ENCODE assay signal across 28 mouse cellular contexts in genomic region chr8:72306913-72307312, GRCm38 (mm10). TPM values are rescaled to one million over a fixed set of nuclear protein-coding genes. Genes with fewer than 3 reads are reported as not detected.
DNase-seq lines count a peak whose midpoint lies in the region; ATAC-seq and TF ChIP-seq lines count a peak whose summit lies in the region.
"Had no signal": no experiment of that assay in that cellular context is flagged by ENCODE, and none has a peak within 500 bp of the region (broad histone marks: within the 10 kb centered on the region; RNA-seq: fewer than 3 reads in every experiment).

No protein-coding gene starts in this region.

- no peaks in the 10 kb centered on the region for H3K36me3 ChIP-seq in ES-E14 (ENCODE audit: control insufficient read depth, insufficient read depth, low read length, poor library complexity, severe bottlenecking)
- H3K36me3 ChIP-seq in stomach, embryonic 15.5 days = no peaks in the 10 kb centered on the region
- H3K36me3 ChIP-seq in limb, embryonic 10.5 days = no peaks in the 10 kb centered on the region
- H3K36me3 ChIP-seq: embryonic facial prominence, embryonic 13.5 days; embryonic facial prominence, embryonic 15.5 days; forebrain, embryonic 10.5 days; forebrain, embryonic 12.5 days had no signal

- H3K9me3 ChIP-seq in ES-E14 (ENCODE audit: control insufficient read depth, insufficient read depth, low read depth, low read length) = no peaks in the 10 kb centered on the region
- H3K9me3 ChIP-seq in stomach, embryonic 15.5 days = no peaks in the 10 kb centered on the region
- H3K9me3 ChIP-seq in limb, embryonic 10.5 days (replicated peaks) = no peaks in the 10 kb centered on the region
- H3K9me3 ChIP-seq: embryonic facial prominence, embryonic 13.5 days; embryonic facial prominence, embryonic 15.5 days; forebrain, embryonic 10.5 days; forebrain, embryonic 12.5 days had no signal

- no peaks in the 10 kb centered on the region for H3K27me3 ChIP-seq in stomach, embryonic 15.5 days (replicated peaks)
- no peaks in the 10 kb centered on the region for H3K27me3 ChIP-seq in limb, embryonic 10.5 days (ENCODE audit: low read depth, poor library complexity, severe bottlenecking)
- H3K27me3 ChIP-seq: CH12.LX; embryonic facial prominence, embryonic 13.5 days; embryonic facial prominence, embryonic 15.5 days had no signal

- H3K4me2 ChIP-seq in stomach, embryonic 15.5 days = no peak overlapping the region
- H3K4me2 ChIP-seq: embryonic facial prominence, embryonic 13.5 days; embryonic facial prominence, embryonic 15.5 days; forebrain, embryonic 12.5 days had no signal

- H3K9ac ChIP-seq in ES-E14 (ENCODE audit: insufficient read depth, low read depth, low read length, poor library complexity, severe bottlenecking) = no peak overlapping the region
- H3K9ac ChIP-seq in stomach, embryonic 15.5 days = no peak overlapping the region
- H3K9ac ChIP-seq: embryonic facial prominence, embryonic 13.5 days; embryonic facial prominence, embryonic 15.5 days; forebrain, embryonic 12.5 days had no signal

- peak; percentile 90 for DNase-seq in heart, adult 11 months
- no peak for DNase-seq in heart, adult 9 months (ENCODE audit: low spot score in 2 of 2)
- DNase-seq in lung, postnatal 36 days = peak; percentile 30
- no peak for DNase-seq in lung, postnatal 14 days
- no peak for DNase-seq in ES-E14 (ENCODE audit: low read depth, low spot score)
- no peak for DNase-seq in gastrocnemius, postnatal 10 days
- no peak for DNase-seq in limb, embryonic 10.5 days (ENCODE audit: low spot score)
- DNase-seq: adrenal gland, adult 2 months; adrenal gland, postnatal 10 days; adrenal gland, postnatal 25 days; B cell, adult 2 months; cerebellum, adult 11 months; cerebellum, adult 18-20 months; cerebellum, adult 8-10 months; cerebellum, adult 9-11 months; cerebellum, postnatal 14 days; cerebellum, postnatal 36 days; embryo, embryonic 11 days had no signal

- H3K27ac ChIP-seq in ES-E14 (ENCODE audit: insufficient read depth, low read depth, low read length, poor library complexity, severe bottlenecking) = 0 out of 2 replicates have a peak overlapping the region, but pooled peaks have one; percentile 4
- no peak overlapping the region for H3K27ac ChIP-seq in stomach, embryonic 15.5 days
- no peak overlapping the region for H3K27ac ChIP-seq in limb, embryonic 10.5 days
- H3K27ac ChIP-seq: embryonic facial prominence, embryonic 13.5 days; embryonic facial prominence, embryonic 15.5 days; forebrain, embryonic 10.5 days; forebrain, embryonic 12.5 days had no signal

- in situ Hi-C loops in ES-E14 (cut with MboI; ENCODE audit: low sequenced_read_pairs in 2 of 2, unreplicated experiment in 2 of 2) = no loop called here

- no peak overlapping the region for H3K4me3 ChIP-seq in ES-E14 (ENCODE audit: insufficient read depth in 1 of 2, low read depth in 1 of 2, low read length in 2 of 2, poor library complexity in 1 of 2, severe bottlenecking in 1 of 2)
- H3K4me3 ChIP-seq in stomach, embryonic 15.5 days (replicated peaks) = no peak overlapping the region
- H3K4me3 ChIP-seq in limb, embryonic 10.5 days = no peak overlapping the region
- H3K4me3 ChIP-seq: embryonic facial prominence, embryonic 13.5 days; embryonic facial prominence, embryonic 15.5 days; erythroblast, embryonic 14.5 days; forebrain, embryonic 10.5 days; forebrain, embryonic 12.5 days had no signal

- WGBS in stomach, embryonic 15.5 days = 70% methylated on average over 5 of the region's 5 CpGs
- WGBS in limb, embryonic 10.5 days = 92% methylated on average over 5 of the region's 5 CpGs

- peak; percentile 34; the same call in 1 of the 2 replicates for ATAC-seq in stomach, embryonic 15.5 days (ENCODE audit: insufficient read depth, low FRiP score, low read depth)
- ATAC-seq: CD4-positive, CD25-positive, alpha-beta regulatory T cell, adult 4 months; forebrain, embryonic 14.5 days had no signal

- H3K4me1 ChIP-seq in ES-E14 (ENCODE audit: control insufficient read depth in 2 of 2, insufficient read depth in 2 of 2, low read length in 2 of 2, poor library complexity in 1 of 2) = peaks cover 16 to 27% of the 10 kb centered on the region in 2 experiments
- H3K4me1 ChIP-seq in stomach, embryonic 15.5 days = peaks cover 9% of the 10 kb centered on the region; the same call in 1 of the 2 replicates
- H3K4me1 ChIP-seq in limb, embryonic 10.5 days = no peaks in the 10 kb centered on the region
- H3K4me1 ChIP-seq: forebrain, embryonic 10.5 days had no signal

TF ChIP-seq in ES-E14, 5 proteins besides CTCF, POLR2A, EP300 and RAD21:
- no peak for TF ChIP-seq CHD2 (IDR thresholded peaks at IDR 0.05; ENCODE audit: low read depth, low read length)
- TF ChIP-seq ZNF384 (IDR thresholded peaks at IDR 0.05; ENCODE audit: low read depth, low read length) = no peak
- no peak for TF ChIP-seq MAFK (IDR thresholded peaks at IDR 0.05; ENCODE audit: insufficient read depth, low read depth, low read length)

RNA-seq across cellular contexts. Expression of gene Gm10282, which starts 1.9 kb away (rescaled TPM):
- total RNA-seq in ES-E14 (2012; rRNA removed) = 13.0 and 21.2 TPM in 2 replicates
- polyA plus RNA-seq in stomach, embryonic 15.5 days (2015; fragmentation: Nextera tagmentation; extraction: Ambion mirVana) = 22.1 and 43.6 TPM in 2 replicates
- 10 to 100 TPM; 14.2 to 15.8 TPM for total RNA-seq in gastrocnemius, postnatal 10 days (2021)
- 25.6 and 29.2 TPM in 2 replicates for polyA plus RNA-seq in limb, embryonic 10.5 days (2016; fragmentation: Nextera tagmentation; extraction: Ambion mirVana)

RNA-seq across cellular contexts. Expression of gene Klf2, which starts 11.9 kb away (rescaled TPM):
- 55.0 and 58.5 TPM in 2 replicates for total RNA-seq in ES-E14 (2012; rRNA removed)
- 7.6 and 8.4 TPM in 2 replicates for polyA plus RNA-seq in stomach, embryonic 15.5 days (2015; fragmentation: Nextera tagmentation; extraction: Ambion mirVana)
- total RNA-seq in gastrocnemius, postnatal 10 days (2021) = 10 to 100 TPM; 25.2 to 31.9 TPM
- 3.1 and 3.6 TPM in 2 replicates for polyA plus RNA-seq in limb, embryonic 10.5 days (2016; fragmentation: Nextera tagmentation; extraction: Ambion mirVana)
- total RNA-seq: MEL had no signal

Comparison
In these comparisons a context has a peak if more than half of its experiments do, and no peak if none do; other contexts are left out.
1. DNase-seq: peak in heart, adult 11 months (single experiment) and lung, postnatal 36 days (single experiment); none in heart, adult 9 months (0 of 2), lung, postnatal 14 days (single experiment), ES-E14 (single experiment), gastrocnemius, postnatal 10 days (single experiment) and limb, embryonic 10.5 days (single experiment).